ENCODE assay signal across 14 mouse cellular contexts in genomic region chr6:92663885-92664284, GRCm38 (mm10). TPM values are rescaled to one million over a fixed set of nuclear protein-coding genes. Genes with fewer than 3 reads are reported as not detected.
DNase-seq lines count a peak whose midpoint lies in the region; ATAC-seq lines count a peak whose summit lies in the region.
"Had no signal": no experiment of that assay in that cellular context is flagged by ENCODE, and none has a peak within 500 bp of the region (broad histone marks: within the 10 kb centered on the region; RNA-seq: fewer than 3 reads in every experiment).

No protein-coding gene starts in this region.

- H3K27me3 ChIP-seq in forebrain, embryonic 15.5 days = no peaks in the 10 kb centered on the region
- no peaks in the 10 kb centered on the region for H3K27me3 ChIP-seq in forebrain, embryonic 11.5 days (ENCODE audit: control insufficient read depth, insufficient read depth, low read length)
- no peaks in the 10 kb centered on the region for H3K27me3 ChIP-seq in neural tube, embryonic 13.5 days
- H3K27me3 ChIP-seq: liver, embryonic 12.5 days; lung, embryonic 15.5 days had no signal

- H3K4me1 ChIP-seq in forebrain, embryonic 15.5 days = peaks cover 22% of the 10 kb centered on the region
- 0 out of 2 replicates have a peak, but pooled peaks cover 2% of the 10 kb centered on the region for H3K4me1 ChIP-seq in forebrain, embryonic 11.5 days (replicated peaks; ENCODE audit: control insufficient read depth, insufficient read depth, low read length)
- H3K4me1 ChIP-seq in neural tube, embryonic 13.5 days (replicated peaks) = peaks cover 40% of the 10 kb centered on the region
- H3K4me1 ChIP-seq: liver, embryonic 12.5 days; lung, embryonic 15.5 days had no signal

- no peaks in the 10 kb centered on the region for H3K9me3 ChIP-seq in forebrain, embryonic 15.5 days
- H3K9me3 ChIP-seq in forebrain, embryonic 11.5 days (ENCODE audit: control insufficient read depth, low read length) = no peaks in the 10 kb centered on the region
- no peaks in the 10 kb centered on the region for H3K9me3 ChIP-seq in neural tube, embryonic 13.5 days
- H3K9me3 ChIP-seq: liver, embryonic 12.5 days; lung, embryonic 15.5 days had no signal

- no peaks in the 10 kb centered on the region for H3K36me3 ChIP-seq in forebrain, embryonic 15.5 days
- H3K36me3 ChIP-seq in forebrain, embryonic 11.5 days (ENCODE audit: control insufficient read depth, insufficient read depth, low read length) = no peaks in the 10 kb centered on the region
- no peaks in the 10 kb centered on the region for H3K36me3 ChIP-seq in neural tube, embryonic 13.5 days
- H3K36me3 ChIP-seq: liver, embryonic 12.5 days; lung, embryonic 15.5 days had no signal

- H3K4me2 ChIP-seq in forebrain, embryonic 15.5 days (replicated peaks) = no peak overlapping the region
- H3K4me2 ChIP-seq in forebrain, embryonic 11.5 days (ENCODE audit: low read depth, low read length, severe bottlenecking) = no peak overlapping the region
- no peak overlapping the region for H3K4me2 ChIP-seq in neural tube, embryonic 13.5 days
- H3K4me2 ChIP-seq: liver, embryonic 12.5 days; lung, embryonic 15.5 days had no signal

- peak overlapping the region; percentile 63 for H3K27ac ChIP-seq in forebrain, embryonic 15.5 days (replicated peaks)
- H3K27ac ChIP-seq in forebrain, embryonic 11.5 days (ENCODE audit: low read depth, low read length) = no peak overlapping the region
- peak overlapping the region; percentile 68 for H3K27ac ChIP-seq in neural tube, embryonic 13.5 days (replicated peaks)
- H3K27ac ChIP-seq: liver, embryonic 12.5 days; lung, embryonic 15.5 days had no signal

- no peak overlapping the region for H3K4me3 ChIP-seq in forebrain, embryonic 15.5 days
- no peak overlapping the region for H3K4me3 ChIP-seq in forebrain, embryonic 11.5 days (ENCODE audit: low read depth, low read length)
- no peak overlapping the region for H3K4me3 ChIP-seq in neural tube, embryonic 13.5 days
- H3K4me3 ChIP-seq: liver, embryonic 12.5 days; lung, embryonic 15.5 days had no signal

- DNase-seq in forebrain, embryonic 11.5 days (ENCODE audit: low spot score) = no peak
- peak; percentile 54 for DNase-seq in layer of hippocampus, adult 9-11 months
- no peak for DNase-seq in layer of hippocampus, adult 9-10 months (ENCODE audit: low spot score)
- no peak for DNase-seq in neural tube, embryonic 10.5 days (ENCODE audit: extremely low spot score, low spot score)
- peak; percentile 66 for DNase-seq in telencephalon, adult 2 months (ENCODE audit: low read depth, low spot score)
- no peak for DNase-seq in urinary bladder, adult 18-20 months (ENCODE audit: low spot score in 2 of 2)
- DNase-seq: cerebellum, adult 9-11 months; kidney, adult 18-20 months; kidney, postnatal 14 days; thymus, adult 2 months had no signal

- ATAC-seq in forebrain, embryonic 15.5 days (replicated peaks) = 0 out of 2 replicates have a peak, but pooled peaks have one; percentile 41
- no peak for ATAC-seq in forebrain, embryonic 11.5 days (replicated peaks; ENCODE audit: low FRiP score)
- no peak for ATAC-seq in neural tube, embryonic 13.5 days (ENCODE audit: low read depth)
- ATAC-seq: liver, embryonic 12.5 days had no signal

- H3K9ac ChIP-seq in forebrain, embryonic 15.5 days (replicated peaks) = no peak overlapping the region
- no peak overlapping the region for H3K9ac ChIP-seq in forebrain, embryonic 11.5 days (ENCODE audit: low read length)
- H3K9ac ChIP-seq in neural tube, embryonic 13.5 days = no peak overlapping the region
- H3K9ac ChIP-seq: liver, embryonic 12.5 days; lung, embryonic 15.5 days had no signal

- WGBS in forebrain, embryonic 15.5 days = 81% methylated on average over 3 of the region's 3 CpGs
- 92% methylated on average over 3 of the region's 3 CpGs for WGBS in forebrain, embryonic 11.5 days
- 88% methylated on average over 3 of the region's 3 CpGs for WGBS in neural tube, embryonic 13.5 days

RNA-seq across cellular contexts. Expression of gene Prickle2, which starts 42.1 kb away (rescaled TPM):
- polyA plus RNA-seq in forebrain, embryonic 15.5 days (2015; fragmentation: Nextera tagmentation; extraction: Ambion mirVana) = 8.3 and 9.1 TPM in 2 replicates
- polyA plus RNA-seq in forebrain, embryonic 11.5 days (2014; fragmentation: Nextera tagmentation; extraction: Ambion mirVana) = 4.0 and 4.1 TPM in 2 replicates
- 12.3 and 13.8 TPM in 2 replicates for polyA plus RNA-seq in neural tube, embryonic 13.5 days (2015; fragmentation: Nextera tagmentation; extraction: Ambion mirVana)

Comparison
In these comparisons a context has a peak if more than half of its experiments do, and no peak if none do; other contexts are left out.
1. DNase-seq: peak in layer of hippocampus, adult 9-11 months (single experiment) and telencephalon, adult 2 months (single experiment); none in forebrain, embryonic 11.5 days (single experiment), layer of hippocampus, adult 9-10 months (single experiment), neural tube, embryonic 10.5 days (single experiment) and urinary bladder, adult 18-20 months (0 of 2).